Mouse (Mus musculus): ENCODE measurements at regions not wholly inside any gene's neighbourhood (a gene's known extent, or its start where the extent isn't known, plus 50 kb on each side); places are given as distances from the start of the nearest gene placed in this dataset.

DNA sequence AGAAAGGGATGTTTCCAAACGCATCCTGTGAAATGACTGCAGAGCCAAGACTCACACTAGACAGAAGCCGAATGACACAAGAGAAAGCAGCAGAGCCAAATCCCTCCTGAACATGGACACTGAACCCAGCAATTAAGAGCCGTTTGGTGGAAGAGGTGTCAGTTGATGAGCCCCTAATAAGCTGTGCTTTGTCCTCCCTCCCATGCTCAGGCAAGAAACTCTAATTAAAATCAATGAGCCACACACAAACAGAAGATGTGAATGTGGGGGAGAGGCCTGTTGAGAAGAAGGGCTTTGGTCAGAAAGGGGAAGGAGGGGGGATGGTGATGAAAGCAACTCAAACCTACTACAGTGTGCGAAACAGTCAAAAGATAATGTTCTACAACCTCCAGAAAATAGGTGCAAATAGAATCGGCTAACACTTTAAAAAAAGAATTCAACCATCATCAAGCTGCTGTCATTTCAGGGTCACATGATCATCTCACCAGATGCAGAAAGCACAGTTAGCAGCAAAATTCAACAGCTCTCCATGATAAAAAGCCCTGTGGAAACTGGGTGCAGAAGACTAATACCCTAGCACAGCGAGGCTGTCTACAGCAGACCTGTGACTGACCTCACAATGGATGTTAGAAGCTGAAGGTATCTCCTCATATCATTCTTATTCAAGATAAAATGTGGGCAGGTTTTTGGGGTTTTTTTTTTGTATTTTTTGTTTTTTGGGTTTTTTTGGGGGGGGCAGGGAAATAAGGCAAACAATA, 153.2 kb upstream of the Gm15217 start:
- DNase-seq: no peak

DNA sequence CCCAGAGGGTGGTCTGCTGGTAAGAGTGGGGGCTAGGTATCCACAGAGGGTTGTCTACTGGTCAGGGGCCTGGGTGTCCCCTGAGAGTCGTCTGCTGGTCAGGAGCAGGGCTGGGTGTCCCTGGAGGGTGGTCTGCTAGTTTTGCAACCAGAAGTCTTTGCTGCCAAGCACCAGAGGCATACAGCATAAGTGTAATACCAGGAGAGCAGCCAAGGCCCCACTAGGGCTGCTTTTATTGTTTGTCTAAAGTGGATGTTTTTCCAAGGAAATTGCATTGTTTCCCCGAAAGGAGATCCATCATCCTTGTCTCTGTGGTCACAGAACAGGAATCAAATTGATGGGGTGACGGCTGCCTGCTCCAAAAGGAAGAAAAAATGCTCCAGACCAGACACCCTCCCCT, 145.2 kb upstream of the Gm15217 start:
- DNase-seq: no peak

DNA sequence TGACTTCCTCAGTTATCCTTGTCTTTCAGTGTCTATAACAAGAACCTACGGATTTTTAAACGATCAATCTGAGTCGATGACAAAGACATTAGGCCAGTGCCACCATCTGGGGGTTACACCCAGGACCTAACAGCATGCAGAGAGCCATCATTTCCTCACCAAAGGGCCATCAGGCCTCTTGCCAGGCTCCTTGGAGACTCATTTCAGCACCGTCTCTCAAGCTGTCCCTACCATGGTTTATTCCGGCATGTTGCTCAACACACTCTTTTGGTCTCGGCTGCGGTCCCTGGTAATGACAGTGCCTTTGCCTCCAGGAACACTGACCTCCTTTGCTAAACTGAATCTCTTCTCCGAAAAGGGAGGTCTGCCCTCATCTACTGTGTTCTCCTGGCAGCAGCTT, 144.4 kb upstream of the Gm15217 start:
- no peak for DNase-seq

DNA sequence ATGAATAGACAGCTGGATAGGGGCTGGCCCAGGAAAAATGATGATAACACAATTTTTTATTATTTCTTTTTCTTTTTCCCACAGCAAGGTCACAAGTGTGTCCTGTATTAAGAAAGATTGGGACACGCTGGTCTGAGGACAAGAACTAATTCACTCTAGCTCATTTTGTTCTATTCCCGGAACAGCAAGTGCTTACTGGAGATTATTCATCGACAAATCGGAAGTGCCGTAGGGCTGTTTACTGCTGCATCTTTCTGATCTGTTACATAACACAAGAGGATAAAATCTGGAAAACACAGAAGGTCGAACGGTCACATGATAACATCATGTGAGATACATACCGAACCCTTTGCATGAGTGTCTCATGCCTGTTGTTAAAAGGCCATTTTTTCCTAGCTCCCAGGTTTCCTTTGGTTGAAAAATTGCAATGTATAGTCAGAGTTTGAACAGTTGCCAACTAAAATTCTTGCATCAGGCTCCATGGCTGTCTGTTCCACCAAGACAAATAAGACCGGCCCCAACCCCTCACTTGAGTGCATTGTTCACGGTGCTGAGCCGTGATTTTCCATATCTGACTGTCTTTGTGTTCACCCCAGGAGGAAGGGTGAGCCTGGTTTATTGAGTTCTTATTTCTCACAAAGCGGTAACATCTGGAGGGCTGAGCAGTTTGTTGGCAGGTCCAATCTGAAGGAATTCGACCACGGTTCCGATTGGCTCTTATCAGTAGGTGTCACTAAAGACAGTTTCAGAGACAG, 139.0 kb upstream of the Gm15217 start:
- no peak for DNase-seq

DNA sequence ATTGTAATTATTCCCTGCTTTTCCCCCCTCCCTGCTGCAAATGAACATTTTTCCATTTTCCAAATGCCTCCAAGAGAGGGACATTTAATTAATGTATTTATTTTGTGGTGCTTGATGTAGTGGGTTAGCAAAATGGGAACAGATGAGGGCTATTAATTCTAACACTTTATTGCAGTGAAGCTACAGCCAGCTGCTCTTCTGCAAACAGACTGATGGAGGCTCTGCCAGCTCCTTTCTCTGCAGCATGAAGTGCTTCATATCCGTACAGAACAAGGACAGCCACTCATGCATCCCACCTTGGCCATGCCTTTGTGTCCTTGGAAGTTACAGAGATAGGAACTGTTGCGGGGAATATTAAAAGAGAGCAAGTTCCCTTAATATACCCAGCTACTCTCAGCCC, 138.3 kb upstream of the Gm15217 start:
- DNase-seq: no peak

DNA sequence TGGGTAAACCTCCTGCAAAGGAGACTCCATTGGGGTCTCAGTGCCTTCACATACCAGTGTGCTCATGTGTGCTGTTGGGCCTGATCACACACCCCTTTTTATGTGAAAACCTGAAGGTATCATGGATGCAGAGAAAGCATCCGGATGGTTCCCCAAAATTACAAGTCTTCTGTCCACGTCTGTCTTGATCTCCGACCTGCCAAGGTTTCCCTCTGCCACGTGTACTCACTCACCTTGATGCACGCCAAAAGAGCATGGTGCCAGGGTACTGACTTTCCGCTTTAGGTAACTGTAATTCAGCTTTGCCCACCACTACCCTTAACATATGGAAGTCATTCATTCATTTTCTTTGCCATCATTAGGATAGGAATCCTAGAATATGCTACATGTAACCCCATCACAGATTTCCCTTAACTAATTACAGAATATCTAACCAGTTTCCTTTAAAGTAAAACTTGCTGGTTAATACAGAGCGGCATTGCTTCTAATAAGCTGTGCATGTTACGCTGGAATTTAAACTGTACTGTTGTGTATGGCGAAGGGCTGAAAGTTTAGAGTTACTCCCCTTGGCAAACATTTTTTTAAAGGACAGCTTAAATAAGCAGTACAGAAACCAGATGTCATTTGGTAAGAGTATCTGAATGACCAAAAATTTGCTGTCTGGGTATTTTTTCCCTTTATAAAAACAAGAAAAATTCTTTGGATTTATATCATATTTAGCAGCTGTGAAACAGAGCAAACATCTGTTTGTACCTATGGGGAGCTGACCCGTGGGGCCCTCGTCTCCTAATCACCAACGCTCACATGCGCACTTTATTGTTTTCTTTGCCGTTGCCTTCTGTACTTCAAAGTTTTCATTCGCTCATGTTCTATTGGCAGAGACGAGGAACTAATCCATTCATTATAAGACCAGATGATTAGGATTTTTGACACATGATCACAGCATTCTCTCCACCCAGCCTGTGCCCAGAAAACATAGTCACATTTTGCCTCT, 131.4 kb upstream of the Gm15217 start:
- DNase-seq: no peak

DNA sequence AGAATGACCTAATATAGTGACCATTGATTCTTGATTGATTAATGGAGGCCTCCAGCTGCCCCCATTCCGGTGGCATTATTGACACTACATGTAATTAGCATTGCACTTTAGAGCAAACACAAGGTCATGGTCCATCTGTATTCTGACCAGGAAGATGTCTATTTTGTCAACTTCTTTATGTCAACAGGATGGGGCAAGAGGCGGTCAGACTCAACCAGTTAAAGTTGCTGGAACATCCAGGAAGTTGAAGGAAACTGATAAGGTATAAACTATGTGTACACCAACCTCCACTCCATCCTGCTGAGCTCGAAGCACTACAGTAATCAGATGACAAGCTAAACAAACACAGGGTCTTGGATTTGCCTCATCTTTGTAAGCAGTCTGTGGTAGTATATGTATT, 130.1 kb upstream of the Gm15217 start:
- DNase-seq: no peak

DNA sequence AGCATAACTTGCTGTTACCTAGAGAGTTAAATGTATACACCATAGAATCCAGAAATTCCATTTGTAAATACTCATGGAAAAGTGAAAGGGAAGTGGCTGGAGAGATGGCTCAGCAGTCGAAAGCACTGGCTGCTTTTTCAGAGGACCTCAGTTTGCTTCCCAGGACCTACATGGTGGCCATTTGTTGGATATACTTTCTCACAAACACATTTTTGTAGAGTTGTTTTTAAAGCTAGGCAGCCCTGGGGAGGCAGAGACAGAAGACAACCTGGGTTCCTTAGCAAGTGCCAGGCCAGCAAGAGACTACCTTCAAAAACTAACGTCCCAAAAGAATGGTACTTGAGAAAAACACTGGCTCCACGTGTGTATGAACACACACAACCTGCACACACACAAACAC, 124.0 kb upstream of the Gm15217 start:
- DNase-seq: no peak

DNA sequence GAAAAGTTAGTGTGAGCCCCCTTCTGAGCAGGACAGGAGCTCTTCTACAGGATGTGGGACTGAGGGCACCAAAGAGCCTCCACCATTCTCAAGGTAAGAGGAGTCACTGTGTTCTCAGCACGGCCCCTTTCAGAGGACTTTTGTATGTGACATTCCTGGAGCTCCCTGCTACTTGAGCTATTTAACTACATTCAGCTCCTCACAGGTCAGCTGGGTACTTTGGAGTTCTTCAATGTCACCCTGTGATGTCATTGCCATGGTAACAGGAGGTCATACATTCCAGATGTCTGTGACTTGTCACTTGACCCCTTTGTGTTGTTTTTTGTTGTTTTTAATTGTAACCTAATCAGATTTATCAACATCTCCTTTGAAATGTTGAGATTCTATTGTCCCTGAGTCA, 122.9 kb upstream of the Gm15217 start:
- DNase-seq: no peak

DNA sequence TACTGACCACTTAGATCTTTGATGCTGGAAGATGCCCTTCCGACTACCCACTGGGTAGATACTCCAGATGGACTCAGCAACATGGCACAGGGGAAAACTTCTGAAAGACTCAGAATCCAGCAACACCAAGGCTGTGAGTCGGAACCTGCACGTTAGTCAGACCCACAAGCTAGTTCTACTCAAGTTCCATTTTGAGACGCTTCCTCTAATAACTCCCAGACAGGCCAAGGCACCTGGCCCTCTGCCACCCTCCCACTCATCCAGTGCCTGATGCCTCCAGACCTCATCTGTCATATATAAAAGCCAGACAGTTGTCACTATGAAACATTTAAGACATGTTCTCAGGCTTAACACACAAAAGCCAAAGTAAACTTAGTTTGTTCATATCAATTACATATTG, 121.9 kb upstream of the Gm15217 start:
- no peak for DNase-seq

DNA sequence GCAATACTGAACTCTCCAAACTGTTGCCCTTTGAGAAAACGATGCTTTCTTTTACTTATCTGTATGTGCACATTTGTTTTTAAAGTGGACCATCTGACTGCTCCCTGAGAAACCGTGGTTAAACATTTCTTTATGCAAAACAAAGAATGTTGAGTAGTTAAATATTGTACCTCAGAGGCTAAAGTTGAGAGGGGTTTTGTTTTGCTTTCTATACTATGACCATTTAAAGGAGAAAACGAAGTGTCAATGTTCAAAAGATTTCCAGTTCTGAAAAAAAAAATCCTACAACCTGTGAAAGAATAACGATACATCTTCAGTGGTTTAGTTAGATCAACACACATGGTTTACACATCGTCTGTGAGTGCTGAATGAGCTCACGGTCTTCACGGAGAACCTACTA, 120.7 kb upstream of the Gm15217 start:
- DNase-seq: no peak

DNA sequence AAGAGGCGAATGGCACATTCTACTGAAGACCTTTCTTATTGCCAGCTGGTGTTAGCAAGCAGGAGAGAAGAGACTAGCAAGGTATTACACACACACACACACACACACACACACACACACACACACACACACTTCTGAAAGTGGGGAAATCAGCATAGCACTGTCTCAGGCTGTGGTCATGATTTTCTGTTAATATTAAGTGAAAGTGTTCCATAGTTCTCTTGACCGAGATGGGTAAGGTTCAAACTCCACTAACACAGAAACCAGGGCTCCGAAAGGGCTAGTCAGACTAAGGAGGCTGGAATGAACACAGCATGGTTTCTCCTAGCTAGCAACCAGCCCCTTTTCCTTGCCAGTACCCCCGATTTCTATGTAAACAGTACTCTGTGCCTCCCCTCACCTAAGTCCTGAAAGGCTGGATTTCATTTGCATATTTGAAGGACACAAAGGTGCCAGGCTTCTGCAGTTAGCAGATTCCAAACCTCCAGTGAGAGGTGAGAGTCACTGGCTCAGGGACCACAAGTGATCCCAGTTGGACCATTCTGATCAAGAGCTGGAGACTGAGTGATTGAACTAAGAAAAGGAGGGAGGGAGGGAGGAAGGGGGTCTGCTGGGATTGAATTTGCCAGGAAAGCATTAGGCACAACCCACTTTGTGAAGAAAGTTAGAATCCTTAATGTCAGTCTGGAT, 118.8 kb upstream of the Gm15217 start:
- DNase-seq: no peak

DNA sequence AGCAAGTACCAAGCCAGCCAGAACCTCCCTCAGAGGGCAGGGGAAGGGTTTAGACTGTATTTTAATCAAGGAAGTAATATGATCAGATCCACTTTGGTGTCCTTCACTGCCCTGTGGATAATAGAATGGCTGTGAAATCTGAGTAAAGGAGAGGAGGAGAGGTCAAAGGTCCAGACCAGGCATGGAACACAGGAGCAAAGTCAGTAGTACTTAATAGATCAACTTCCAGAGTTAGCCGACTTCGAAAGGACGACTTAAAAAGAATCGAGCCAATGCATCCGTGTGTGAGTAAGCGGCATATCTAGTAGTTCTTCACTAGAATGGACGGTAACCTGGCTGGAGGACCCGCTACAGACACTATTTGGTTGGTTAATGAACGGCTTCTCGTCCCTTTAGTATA, 103.8 kb upstream of the Gm15217 start:
- DNase-seq: no peak

DNA sequence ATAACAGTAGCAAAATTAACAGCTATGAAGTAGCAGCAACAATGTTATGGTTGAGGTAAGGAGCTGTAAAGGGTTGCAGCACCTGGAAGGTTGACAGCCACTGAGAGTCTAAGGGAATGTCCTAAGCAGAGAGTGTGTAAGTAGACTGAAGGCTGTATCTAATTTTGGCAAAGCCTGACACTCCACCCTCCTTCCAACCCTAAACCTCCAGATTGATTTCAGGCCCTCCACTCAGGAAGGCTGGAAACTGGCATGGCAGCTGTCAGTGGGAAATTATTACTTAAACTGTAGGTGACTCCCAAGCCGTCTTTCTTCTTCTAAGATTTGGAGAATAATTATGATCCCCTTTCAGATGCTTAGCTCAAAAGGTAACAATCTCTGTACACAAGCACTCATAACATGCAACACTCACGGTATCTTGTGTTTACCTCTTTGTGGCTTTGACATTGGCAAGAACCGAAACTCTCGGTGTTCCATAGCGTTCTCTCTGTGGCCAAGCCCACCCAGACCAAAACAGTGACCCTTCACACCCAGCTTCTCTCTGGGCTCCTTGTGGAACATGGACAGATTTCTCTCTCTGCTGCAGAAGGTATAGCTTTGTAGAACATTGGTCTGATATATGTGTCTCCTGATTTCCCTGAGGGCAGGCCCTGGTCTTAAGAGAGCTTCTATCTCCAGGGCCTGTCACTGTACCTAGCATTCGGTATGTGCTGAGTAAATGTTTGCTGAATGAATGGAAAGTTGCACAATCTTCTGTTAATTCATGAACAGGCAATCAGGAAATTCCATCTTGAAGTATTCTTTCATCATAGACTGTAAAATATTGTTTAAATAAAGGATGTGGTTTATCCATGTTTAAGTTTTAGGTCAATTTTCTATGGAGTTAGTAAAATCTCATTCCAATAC, 102.0 kb upstream of the Gm15217 start:
- no peak for DNase-seq

DNA sequence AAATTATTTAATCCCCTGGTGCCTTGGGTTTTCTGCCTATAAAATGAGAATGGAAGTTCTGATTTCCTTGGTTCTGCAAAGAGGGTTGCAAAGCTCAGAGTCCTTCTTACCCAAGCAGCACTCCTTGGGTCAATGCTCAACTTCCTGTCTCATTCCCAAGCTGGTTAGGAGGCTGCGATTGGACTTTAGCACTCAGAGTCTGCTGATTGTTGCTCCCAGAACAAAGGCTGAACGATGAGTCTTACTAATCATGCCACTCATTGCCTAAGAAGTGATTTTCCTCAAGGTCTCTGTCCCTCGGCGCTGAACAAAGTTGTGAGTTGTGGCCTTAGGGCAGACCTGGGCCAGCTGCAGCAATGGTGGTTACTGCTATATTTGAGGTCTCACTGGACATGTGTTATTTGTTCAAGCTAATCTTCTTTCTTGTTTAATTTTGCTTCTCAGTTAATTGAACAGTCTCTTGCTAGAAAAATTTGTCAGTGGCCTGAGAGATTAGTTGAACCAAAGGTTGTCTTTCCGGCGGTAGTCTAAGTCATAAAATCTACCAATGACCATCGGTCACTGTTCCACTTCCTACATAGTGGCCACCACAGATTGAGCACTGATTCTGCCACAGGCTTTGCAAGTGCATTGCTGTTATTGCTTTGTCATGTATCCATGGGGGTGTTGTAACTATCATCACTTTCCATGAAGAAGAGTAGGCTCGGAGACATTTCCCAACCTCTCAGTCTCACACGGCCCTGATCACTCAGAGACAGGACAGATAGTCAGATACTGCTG, 101.2 kb upstream of the Gm15217 start:
- DNase-seq: no peak

DNA sequence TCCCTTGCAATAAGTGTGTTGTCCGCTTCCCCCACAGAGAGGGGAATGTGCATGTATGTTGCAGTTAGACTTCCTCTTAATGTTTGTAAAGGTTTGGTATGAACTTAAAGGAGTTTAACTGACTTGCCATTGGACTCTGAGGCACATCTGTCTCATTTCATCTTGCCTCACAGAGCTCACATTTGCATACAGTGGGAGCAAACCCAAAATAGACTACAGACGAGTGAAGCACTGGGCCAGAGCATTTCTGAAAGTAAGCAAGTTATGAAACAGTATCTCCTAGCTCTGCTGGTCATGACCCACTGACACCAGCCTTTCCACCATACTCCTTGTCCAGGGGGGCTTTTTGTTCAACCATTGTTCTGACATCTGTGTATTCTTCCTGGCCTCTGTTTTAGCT, 86.8 kb upstream of the Gm15217 start:
- no peak for DNase-seq

DNA sequence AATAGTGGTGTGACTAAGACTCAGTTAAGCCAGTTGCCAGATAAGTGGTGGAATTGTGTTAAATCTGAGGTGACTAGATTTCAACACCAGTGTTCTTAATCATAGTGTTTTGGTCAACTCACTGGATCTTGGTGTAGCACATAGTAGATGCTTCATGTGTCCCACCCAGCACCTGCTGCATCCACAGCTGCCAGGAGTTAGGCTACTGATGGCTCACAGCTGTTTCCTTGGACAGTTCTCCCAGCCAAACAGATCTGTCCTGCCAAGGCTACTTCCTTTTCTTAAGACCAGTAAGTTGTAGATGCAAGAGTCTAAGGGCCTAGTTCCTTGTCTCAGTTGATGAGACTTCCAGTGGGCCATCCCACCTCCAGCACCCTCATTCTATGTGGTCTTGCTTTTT, 82.9 kb upstream of the Gm15217 start:
- no peak for DNase-seq

DNA sequence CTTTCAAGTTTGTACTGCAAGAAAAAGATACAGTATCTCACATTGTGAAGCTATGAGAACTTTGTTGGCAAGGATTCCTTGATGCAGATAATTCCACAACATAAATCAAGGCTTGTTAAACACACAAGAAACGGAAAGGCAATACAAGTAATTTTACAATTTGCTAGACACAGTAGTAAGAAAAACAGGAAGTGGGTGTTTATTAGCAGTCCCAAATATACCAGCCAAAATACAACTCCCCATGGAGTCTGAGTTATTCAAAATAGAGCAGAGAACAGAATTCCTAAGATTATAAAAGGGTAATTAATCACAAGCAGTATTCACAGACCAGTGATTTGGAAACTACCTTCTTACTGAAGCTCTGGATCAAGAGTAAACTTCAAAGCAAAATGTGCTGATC, 78.7 kb upstream of the Gm15217 start:
- DNase-seq: no peak

DNA sequence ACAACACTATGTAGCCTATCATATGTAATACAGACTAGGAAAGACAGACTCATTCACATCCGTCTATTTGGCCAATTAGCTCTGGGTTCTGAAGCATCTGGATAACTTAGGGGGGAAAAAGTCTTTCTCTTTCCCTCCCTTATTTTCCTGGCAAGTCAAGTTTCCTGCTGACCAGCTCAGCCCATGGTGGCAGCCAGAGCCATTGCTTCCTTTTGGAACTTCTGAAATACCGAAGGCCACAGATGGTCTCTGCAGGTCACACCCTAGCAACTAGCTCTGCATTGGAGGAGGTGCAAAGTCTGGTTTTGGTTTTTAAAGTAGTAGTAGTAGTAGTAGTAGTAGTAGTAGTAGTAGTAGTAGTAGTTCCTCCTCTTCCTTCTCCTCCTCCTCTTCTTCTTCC, 76.6 kb upstream of the Gm15217 start:
- no peak for DNase-seq

DNA sequence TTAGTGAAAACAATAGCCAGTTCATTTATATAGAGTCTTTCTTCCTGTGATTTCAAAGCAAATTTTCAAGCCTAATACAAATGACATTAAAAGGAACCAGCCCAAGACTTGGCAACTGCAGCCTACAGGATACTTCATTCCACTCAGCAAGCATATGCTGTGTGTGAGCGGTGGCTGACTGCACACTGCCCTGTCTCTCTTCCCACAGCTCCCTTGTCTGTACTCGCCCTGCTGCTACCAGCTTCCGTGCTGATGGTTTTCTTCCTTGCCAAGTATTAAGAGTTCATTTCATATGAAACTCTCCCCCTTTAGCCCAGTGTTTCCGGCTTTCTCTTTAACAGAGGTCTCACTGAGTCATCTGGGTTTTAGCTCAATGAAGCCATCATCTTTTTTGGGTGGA, 73.9 kb upstream of the Gm15217 start:
- DNase-seq: no peak

DNA sequence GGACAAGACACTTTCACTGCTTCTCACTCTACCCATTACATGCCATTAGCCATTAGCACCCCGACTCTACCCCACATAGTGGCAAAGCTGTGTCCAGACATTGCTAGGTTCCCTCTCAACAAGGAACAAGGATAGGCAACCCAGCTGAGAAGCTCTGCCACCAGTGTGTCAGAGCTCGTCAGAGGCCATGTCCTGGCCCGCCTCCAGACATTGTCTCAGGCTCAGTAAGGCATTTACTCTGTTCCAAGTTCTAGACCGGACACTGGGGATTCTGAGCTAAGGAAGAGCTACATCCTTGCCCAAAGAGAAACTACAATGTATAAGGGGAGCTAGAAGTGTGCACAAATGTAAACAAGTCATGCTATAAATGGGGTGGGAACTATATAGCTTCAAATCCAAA, 66.2 kb upstream of the Gm15217 start:
- DNase-seq: no peak
